In genomic region chr17:34587423-34587811, GRCm38 (mm10) we compare ENCODE assay signal across 1 mouse cellular context.
TF ChIP-seq lines count a peak whose summit lies in the region.

No protein-coding gene starts in this region.

TF ChIP-seq in CH12.LX, 34 proteins besides CTCF, POLR2A, EP300 and RAD21:
- peak; percentile 77; the same call in 1 of the 2 replicates for TF ChIP-seq POLR2AphosphoS2 (IDR thresholded peaks at IDR 0.05; ENCODE audit: low read depth, low read length)
- TF ChIP-seq HCFC1 (IDR thresholded peaks at IDR 0.05; ENCODE audit: low read depth, low read length), result no peak
- TF ChIP-seq NELFE (IDR thresholded peaks at IDR 0.05; ENCODE audit: low read depth, low read length), result peak; percentile 86
- TF ChIP-seq ELF1 (IDR thresholded peaks at IDR 0.05; ENCODE audit: low read depth, low read length), result peak; percentile 64
- TF ChIP-seq ETS1 (conservative IDR thresholded peaks at IDR 0.05; ENCODE audit: low read depth, low read length), result no peak
- TF ChIP-seq ZNF384 (IDR thresholded peaks at IDR 0.05; ENCODE audit: low read depth, low read length), result no peak
- no peak for TF ChIP-seq MAX (IDR thresholded peaks at IDR 0.05; ENCODE audit: low read length)
- TF ChIP-seq MAZ (IDR thresholded peaks at IDR 0.05; ENCODE audit: low read depth, low read length), result no peak
- no peak for TF ChIP-seq IRF4 (IDR thresholded peaks at IDR 0.05; ENCODE audit: low read depth, low read length)
- no peak for TF ChIP-seq MYC (IDR thresholded peaks at IDR 0.05; ENCODE audit: low read depth, low read length)
- TF ChIP-seq ZKSCAN1 (IDR thresholded peaks at IDR 0.05; ENCODE audit: borderline replicate concordance, low read depth, low read length), result no peak
- no peak for TF ChIP-seq ZC3H11A (IDR thresholded peaks at IDR 0.05; ENCODE audit: low read depth, low read length)
- TF ChIP-seq SIN3A (IDR thresholded peaks at IDR 0.05; ENCODE audit: low read length), result no peak; the same call in 1 of the 2 replicates
- TF ChIP-seq MAFK (IDR thresholded peaks at IDR 0.05; ENCODE audit: insufficient replicate concordance, low read length), result no peak
- TF ChIP-seq RCOR1 (conservative IDR thresholded peaks at IDR 0.05; ENCODE audit: low read depth, low read length), result no peak
- TF ChIP-seq ZMIZ1 (IDR thresholded peaks at IDR 0.05; ENCODE audit: low read depth, low read length), result no peak; the same call in none of the 2 replicates
- TF ChIP-seq USF2 (conservative IDR thresholded peaks at IDR 0.05; ENCODE audit: low read depth, low read length), result no peak
- TF ChIP-seq USF1 (IDR thresholded peaks at IDR 0.05; ENCODE audit: low read depth, low read length), result no peak
- TF ChIP-seq PAX5 (IDR thresholded peaks at IDR 0.05; ENCODE audit: low read length), result no peak
- TF ChIP-seq BHLHE40 (IDR thresholded peaks at IDR 0.05; ENCODE audit: low read depth, low read length), result peak; percentile 63
- no peak for TF ChIP-seq UBTF (IDR thresholded peaks at IDR 0.05; ENCODE audit: low read depth, low read length)
- no peak for TF ChIP-seq SMC3 (IDR thresholded peaks at IDR 0.05; ENCODE audit: low read depth, low read length)
- 0 out of 2 replicates have a peak, but pooled peaks have one; percentile 26 for TF ChIP-seq TBP (conservative IDR thresholded peaks at IDR 0.05; ENCODE audit: low read depth, low read length)
- peak; percentile 22; the same call in 1 of the 2 replicates for TF ChIP-seq MXI1 (IDR thresholded peaks at IDR 0.05; ENCODE audit: low read depth, low read length)
- TF ChIP-seq JUND (conservative IDR thresholded peaks at IDR 0.05; ENCODE audit: low read depth, low read length), result no peak
- TF ChIP-seq TCF12 (IDR thresholded peaks at IDR 0.05; ENCODE audit: low read depth, low read length), result peak; percentile 84
- peak; percentile 82 for TF ChIP-seq NRF1 (IDR thresholded peaks at IDR 0.05; ENCODE audit: low read depth, low read length)
- TF ChIP-seq MEF2A (IDR thresholded peaks at IDR 0.05; ENCODE audit: borderline replicate concordance, low read depth, low read length), result no peak
TF ChIP-seq in CH12.LX: peak in this region for 8.
